Mouse (Mus musculus): ENCODE data around the gene Esrrg. TPM values are rescaled to one million over a fixed set of nuclear protein-coding genes. Genes with fewer than 3 reads are reported as not detected.

The Esrrg gene
- total and polyA plus RNA-seq, 2 experiments from 2014 or later = 28.0 to 41.6 TPM

DNA sequence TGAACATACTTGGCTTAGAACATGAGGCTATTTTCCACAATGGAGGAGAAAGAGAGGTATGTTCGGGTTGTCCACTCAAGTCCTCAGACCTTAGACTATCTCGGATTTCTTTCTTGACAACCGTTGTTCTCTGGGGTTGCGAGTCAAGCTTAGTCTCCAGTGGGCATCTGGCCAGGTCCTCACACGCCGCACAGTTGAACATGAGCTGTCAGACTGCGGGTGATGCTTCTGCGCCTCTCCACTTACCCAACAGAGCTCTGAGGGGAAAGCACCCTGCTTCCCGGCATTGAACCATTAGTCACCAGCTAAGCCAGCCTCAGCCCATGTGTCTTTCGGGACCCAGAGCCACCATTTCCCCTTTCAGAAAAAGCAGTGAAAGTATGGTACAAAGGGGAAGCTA, 633.2 kb downstream of the Esrrg start:
- DNase-seq (ENCODE audit: low spot score) = peak; percentile 12
- WGBS = 69% methylated on average over 10 of the region's 10 CpGs
- no peak for ATAC-seq

DNA sequence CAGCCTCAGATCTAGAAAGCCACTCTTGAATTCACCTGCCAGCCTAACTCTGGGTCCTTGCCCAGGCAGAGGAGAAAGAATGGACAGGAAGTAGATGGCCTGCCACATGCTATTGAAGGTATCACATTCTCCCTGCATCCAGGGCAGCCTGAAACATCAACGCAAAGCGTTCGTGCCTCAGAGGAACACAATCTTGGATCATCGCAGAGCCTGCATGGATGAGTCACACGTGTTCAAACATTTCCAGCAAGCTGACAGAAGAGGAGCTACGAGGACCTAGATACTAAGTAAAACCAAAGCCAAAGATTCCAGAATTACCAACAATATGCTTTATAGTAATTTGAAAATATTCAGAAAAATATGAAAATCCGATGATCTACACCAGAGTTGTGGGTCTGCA, 648.9 kb downstream of the Esrrg start:
- no peak for TF ChIP-seq CTCF (IDR thresholded peaks at IDR 0.05; ENCODE audit: low read depth)
- Histone ChIP-seq H3K9ac (replicated peaks; ENCODE audit: low read length) (no peak overlapping the region), H3K4me2 (ENCODE audit: low read depth, low read length) (no peak overlapping the region), H3K9me3 (ENCODE audit: low read length) (no peaks in the 10 kb centered on the region), H3K36me3 (ENCODE audit: insufficient read depth, low read length) (no peaks in the 10 kb centered on the region), H3K27ac (no peak overlapping the region), H3K4me1 (ENCODE audit: insufficient read depth, low read length) (no peaks in the 10 kb centered on the region), H3K4me3 (ENCODE audit: low read length) (no peak overlapping the region), H3K27me3 (ENCODE audit: insufficient read depth, low read length) (no peaks in the 10 kb centered on the region)
- ATAC-seq (no peak), DNase-seq (ENCODE audit: low spot score) (no peak)
- WGBS = 76% methylated on average over 7 of the region's 7 CpGs

More for the DNA sequence above, 633.2 kb downstream of the Esrrg start:
- no peaks in the 10 kb centered on the region for H3K9me3 ChIP-seq (ENCODE audit: low read length)
- H3K9ac ChIP-seq (replicated peaks; ENCODE audit: low read length) = no peak overlapping the region
- TF ChIP-seq CTCF (IDR thresholded peaks at IDR 0.05; ENCODE audit: low read depth) = no peak
- H3K36me3 ChIP-seq (ENCODE audit: insufficient read depth, low read length) = no peaks in the 10 kb centered on the region
- H3K4me3 ChIP-seq (ENCODE audit: low read length) = no peak overlapping the region
- H3K4me2 ChIP-seq (ENCODE audit: low read depth, low read length) = no peak overlapping the region
- H3K27ac ChIP-seq = no peak overlapping the region
- H3K27me3 ChIP-seq (ENCODE audit: insufficient read depth, low read length) = no peaks in the 10 kb centered on the region
- peaks cover 2% of the 10 kb centered on the region; the same call in 1 of the 2 replicates for H3K4me1 ChIP-seq (ENCODE audit: insufficient read depth, low read length)

DNA sequence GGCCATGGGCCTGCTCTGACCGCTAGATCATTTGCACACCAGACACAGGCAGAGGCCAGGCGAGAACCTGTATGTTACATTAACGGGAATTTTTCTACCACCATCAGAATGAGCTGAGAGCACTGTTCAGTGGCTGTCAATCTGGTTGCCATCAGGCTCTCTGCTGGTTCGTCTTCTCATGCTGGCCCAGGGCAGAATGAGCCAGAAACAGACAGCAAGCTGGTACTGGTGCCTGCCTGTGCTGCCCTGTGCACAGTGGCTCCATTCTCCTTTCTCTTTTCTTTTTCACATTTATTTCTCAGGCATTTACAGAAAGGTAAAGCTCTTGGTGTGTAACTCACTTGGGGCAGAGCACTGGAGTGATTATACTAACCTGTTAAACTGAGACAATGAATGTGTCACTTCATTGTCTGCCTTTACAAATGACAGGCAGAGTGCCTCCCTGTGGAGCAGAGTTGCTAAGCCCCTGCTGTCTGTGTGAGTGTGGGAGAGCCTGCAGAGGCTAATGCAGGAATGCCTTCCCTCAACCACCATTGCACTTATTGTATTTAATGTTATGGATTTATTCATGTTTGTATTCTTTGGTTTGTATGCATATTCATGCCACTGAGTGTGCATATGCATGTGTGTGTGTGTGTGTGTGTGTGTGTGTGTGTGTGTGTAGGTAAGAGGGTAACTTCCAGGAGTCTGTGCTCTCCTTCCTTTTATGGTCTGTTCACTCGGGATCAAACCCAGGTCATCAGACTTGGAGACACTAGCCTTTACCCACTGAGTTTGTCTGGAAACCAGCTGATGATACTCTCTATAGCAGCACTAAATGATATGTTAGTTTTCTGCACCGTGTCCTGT, 651.9 kb downstream of the Esrrg start:
- H3K27me3 ChIP-seq (ENCODE audit: insufficient read depth, low read length) = no peaks in the 10 kb centered on the region
- H3K4me3 ChIP-seq (ENCODE audit: low read length) = no peak overlapping the region
- no peak for TF ChIP-seq CTCF (IDR thresholded peaks at IDR 0.05; ENCODE audit: low read depth)
- WGBS = 46% methylated on average over 6 of the region's 6 CpGs
- H3K36me3 ChIP-seq (ENCODE audit: insufficient read depth, low read length) = no peaks in the 10 kb centered on the region
- DNase-seq (ENCODE audit: low spot score) (peak; percentile 27), ATAC-seq (0 out of 2 replicates have a peak, but pooled peaks have one; percentile 43)
- H3K9ac ChIP-seq (replicated peaks; ENCODE audit: low read length) = no peak overlapping the region
- no peaks in the 10 kb centered on the region for H3K4me1 ChIP-seq (ENCODE audit: insufficient read depth, low read length)
- no peak overlapping the region for H3K27ac ChIP-seq
- no peak overlapping the region for H3K4me2 ChIP-seq (ENCODE audit: low read depth, low read length)
- H3K9me3 ChIP-seq (ENCODE audit: low read length) = no peaks in the 10 kb centered on the region

DNA sequence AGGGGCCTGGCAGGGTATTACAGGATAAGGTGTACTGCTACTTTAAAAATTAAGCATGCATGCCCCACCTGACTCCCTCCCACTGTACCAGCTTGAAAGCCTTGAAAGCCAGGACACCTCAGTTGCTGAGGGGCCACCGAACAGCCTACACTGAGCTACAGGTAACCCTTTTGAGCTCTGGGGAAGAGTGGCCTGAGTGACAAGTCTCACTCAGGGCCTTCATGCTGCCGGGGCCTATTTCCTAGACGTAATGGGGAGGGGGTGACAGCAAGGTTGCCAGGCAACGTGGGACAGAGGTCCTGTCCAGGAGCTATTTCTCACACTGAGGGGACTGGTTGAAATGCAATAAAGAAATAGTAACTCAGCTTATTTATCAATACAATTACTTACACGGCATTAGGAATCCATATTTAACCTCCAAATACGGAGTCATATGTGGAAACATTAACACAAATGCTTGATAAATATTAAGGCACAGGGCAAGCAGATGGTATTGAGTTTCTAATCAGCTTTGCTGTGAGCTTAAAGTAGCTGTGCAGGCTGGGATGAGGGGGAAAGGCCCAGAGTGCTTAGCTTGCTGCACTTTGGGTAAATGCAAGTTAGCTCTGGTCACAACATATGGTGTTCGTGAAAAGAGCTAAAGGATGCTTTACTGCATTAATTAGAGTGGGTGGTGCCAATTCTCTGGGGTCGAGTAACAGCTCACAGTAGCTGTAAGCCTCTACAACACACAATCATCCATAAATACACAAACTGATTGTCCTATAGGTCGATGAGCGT, 653.5 kb downstream of the Esrrg start, which contains the start of gene Ush2a:
Ush2a (plus strand) TSS at position 121 of the 780 bp plus-strand sequence.
- H3K4me3 ChIP-seq (ENCODE audit: low read length) = no peak within 1 kb of the TSS
- no peaks in the 10 kb centered on the region for H3K36me3 ChIP-seq (ENCODE audit: insufficient read depth, low read length)
- no peaks in the 10 kb centered on the region for H3K27me3 ChIP-seq (ENCODE audit: insufficient read depth, low read length)
- H3K4me1 ChIP-seq (ENCODE audit: insufficient read depth, low read length) = no peaks in the 10 kb centered on the region
- TF ChIP-seq CTCF (IDR thresholded peaks at IDR 0.05; ENCODE audit: low read depth) = no peak
- no peak within 1 kb of the TSS for H3K4me2 ChIP-seq (ENCODE audit: low read depth, low read length)
- no peak for ATAC-seq
- no peak within 1 kb of the TSS for H3K9ac ChIP-seq (replicated peaks; ENCODE audit: low read length)
- no peaks in the 10 kb centered on the region for H3K9me3 ChIP-seq (ENCODE audit: low read length)
- 40% methylated on average over 10 of the region's 10 CpGs for WGBS
- DNase-seq (ENCODE audit: low spot score) = no peak
- no peak within 1 kb of the TSS for H3K27ac ChIP-seq
